Mouse (Mus musculus): ENCODE results near the gene Ankib1. TPM values are rescaled to one million over a fixed set of nuclear protein-coding genes. Genes with fewer than 3 reads are reported as not detected.
"Not testable (repeated sequence)": the region's sequence is repeated elsewhere in the genome, so short reads cannot be mapped to it uniquely, and the experiment has no call there.

Gene Ankib1
- polyA plus RNA-seq, 1 experiment = 17.9 TPM

GRCm38 (mm10) chr5:3787548-3787947 is 15.2 kb downstream of the Ankib1 start:
- H3K9ac ChIP-seq (ENCODE audit: low read depth, poor library complexity, severe bottlenecking) = no peak overlapping the region
- H3K4me1 ChIP-seq (ENCODE audit: control insufficient read depth, insufficient read depth, low read length) = no peaks in the 10 kb centered on the region
- H3K27ac ChIP-seq (ENCODE audit: insufficient read depth, low read length) = no peak overlapping the region
- no peaks in the 10 kb centered on the region for H3K9me3 ChIP-seq (replicated peaks; ENCODE audit: control insufficient read depth, insufficient read depth, low read length, poor library complexity, severe bottlenecking)
- no peak overlapping the region for H3K4me3 ChIP-seq (ENCODE audit: low read depth, low read length)
- H3K36me3 ChIP-seq (ENCODE audit: control insufficient read depth, insufficient read depth, low read length, poor library complexity, severe bottlenecking) = no peaks in the 10 kb centered on the region
- no peak for TF ChIP-seq CTCF (IDR thresholded peaks at IDR 0.05; ENCODE audit: low read depth, low read length)
- TF ChIP-seq EP300 (IDR thresholded peaks at IDR 0.05; ENCODE audit: insufficient read depth, low read depth, low read length) = no peak
- no peak for TF ChIP-seq POLR2A (IDR thresholded peaks at IDR 0.05; ENCODE audit: insufficient read depth, low read length)
- no peaks in the 10 kb centered on the region for H3K27me3 ChIP-seq (ENCODE audit: control insufficient read depth, insufficient read depth, low read length, poor library complexity, severe bottlenecking)

- no peaks in the 10 kb centered on the region for H3K27me3 ChIP-seq (ENCODE audit: control insufficient read depth, insufficient read depth, low read length, poor library complexity, severe bottlenecking)
- no peak overlapping the region for H3K27ac ChIP-seq (ENCODE audit: insufficient read depth, low read length)
- H3K9me3 ChIP-seq (replicated peaks; ENCODE audit: control insufficient read depth, insufficient read depth, low read length, poor library complexity, severe bottlenecking) = no peaks in the 10 kb centered on the region
- TF ChIP-seq EP300 (IDR thresholded peaks at IDR 0.05; ENCODE audit: insufficient read depth, low read depth, low read length) = no peak
- TF ChIP-seq CTCF (IDR thresholded peaks at IDR 0.05; ENCODE audit: low read depth, low read length) = no peak
- TF ChIP-seq POLR2A (IDR thresholded peaks at IDR 0.05; ENCODE audit: insufficient read depth, low read length) = no peak
- no peaks in the 10 kb centered on the region for H3K4me1 ChIP-seq (ENCODE audit: control insufficient read depth, insufficient read depth, low read length)
- H3K36me3 ChIP-seq (ENCODE audit: control insufficient read depth, insufficient read depth, low read length, poor library complexity, severe bottlenecking) = no peaks in the 10 kb centered on the region
- H3K9ac ChIP-seq (ENCODE audit: low read depth, poor library complexity, severe bottlenecking) = no peak overlapping the region
- no peak overlapping the region for H3K4me3 ChIP-seq (ENCODE audit: low read depth, low read length)
Measured at GRCm38 (mm10) chr5:3784751-3785496, 17.8 kb downstream of the Ankib1 start.

- Histone ChIP-seq H3K27me3 (ENCODE audit: control insufficient read depth, insufficient read depth, low read length, poor library complexity, severe bottlenecking) (no peaks in the 10 kb centered on the region), H3K4me3 (ENCODE audit: low read depth, low read length) (no peak overlapping the region), H3K9ac (ENCODE audit: low read depth, poor library complexity, severe bottlenecking) (no peak overlapping the region), H3K36me3 (ENCODE audit: control insufficient read depth, insufficient read depth, low read length, poor library complexity, severe bottlenecking) (no peaks in the 10 kb centered on the region), H3K9me3 (replicated peaks; ENCODE audit: control insufficient read depth, insufficient read depth, low read length, poor library complexity, severe bottlenecking) (no peaks in the 10 kb centered on the region), H3K4me1 (ENCODE audit: control insufficient read depth, insufficient read depth, low read length) (no peaks in the 10 kb centered on the region), H3K27ac (ENCODE audit: insufficient read depth, low read length) (no peak overlapping the region)
- TF ChIP-seq CTCF (IDR thresholded peaks at IDR 0.05; ENCODE audit: low read depth, low read length) (no peak), EP300 (IDR thresholded peaks at IDR 0.05; ENCODE audit: insufficient read depth, low read depth, low read length) (no peak), POLR2A (IDR thresholded peaks at IDR 0.05; ENCODE audit: insufficient read depth, low read length) (no peak)
Measured at GRCm38 (mm10) chr5:3783947-3784681, 18.6 kb downstream of the Ankib1 start.

GRCm38 (mm10) chr5:3782670-3783069 is 20.1 kb downstream of the Ankib1 start:
- Histone ChIP-seq H3K9ac (ENCODE audit: low read depth, poor library complexity, severe bottlenecking) (no peak overlapping the region), H3K36me3 (ENCODE audit: control insufficient read depth, insufficient read depth, low read length, poor library complexity, severe bottlenecking) (no peaks in the 10 kb centered on the region), H3K4me3 (ENCODE audit: low read depth, low read length) (no peak overlapping the region), H3K27me3 (ENCODE audit: control insufficient read depth, insufficient read depth, low read length, poor library complexity, severe bottlenecking) (no peaks in the 10 kb centered on the region), H3K9me3 (replicated peaks; ENCODE audit: control insufficient read depth, insufficient read depth, low read length, poor library complexity, severe bottlenecking) (no peaks in the 10 kb centered on the region), H3K27ac (ENCODE audit: insufficient read depth, low read length) (no peak overlapping the region), H3K4me1 (ENCODE audit: control insufficient read depth, insufficient read depth, low read length) (no peaks in the 10 kb centered on the region)
- TF ChIP-seq CTCF (IDR thresholded peaks at IDR 0.05; ENCODE audit: low read depth, low read length) (peak; percentile 49), EP300 (IDR thresholded peaks at IDR 0.05; ENCODE audit: insufficient read depth, low read depth, low read length) (no peak), POLR2A (IDR thresholded peaks at IDR 0.05; ENCODE audit: insufficient read depth, low read length) (no peak)

GRCm38 (mm10) chr5:3772017-3772416 is 30.7 kb downstream of the Ankib1 start:
- no peak for TF ChIP-seq POLR2A (IDR thresholded peaks at IDR 0.05; ENCODE audit: insufficient read depth, low read length)
- no peak for TF ChIP-seq EP300 (IDR thresholded peaks at IDR 0.05; ENCODE audit: insufficient read depth, low read depth, low read length)
- no peak for TF ChIP-seq CTCF (IDR thresholded peaks at IDR 0.05; ENCODE audit: low read depth, low read length)
- H3K36me3 ChIP-seq (ENCODE audit: control insufficient read depth, insufficient read depth, low read length, poor library complexity, severe bottlenecking) = no peaks in the 10 kb centered on the region
- H3K9ac ChIP-seq (ENCODE audit: low read depth, poor library complexity, severe bottlenecking) = no peak overlapping the region
- peaks cover 2% of the 10 kb centered on the region for H3K4me1 ChIP-seq (ENCODE audit: control insufficient read depth, insufficient read depth, low read length)
- H3K9me3 ChIP-seq (replicated peaks; ENCODE audit: control insufficient read depth, insufficient read depth, low read length, poor library complexity, severe bottlenecking) = no peaks in the 10 kb centered on the region
- no peak overlapping the region for H3K27ac ChIP-seq (ENCODE audit: insufficient read depth, low read length)
- no peak overlapping the region for H3K4me3 ChIP-seq (ENCODE audit: low read depth, low read length)
- H3K27me3 ChIP-seq (ENCODE audit: control insufficient read depth, insufficient read depth, low read length, poor library complexity, severe bottlenecking) = no peaks in the 10 kb centered on the region

GRCm38 (mm10) chr5:3771512-3771911 is 31.2 kb downstream of the Ankib1 start:
- TF ChIP-seq EP300 (IDR thresholded peaks at IDR 0.05; ENCODE audit: insufficient read depth, low read depth, low read length) (no peak), CTCF (IDR thresholded peaks at IDR 0.05; ENCODE audit: low read depth, low read length) (no peak)
- Histone ChIP-seq H3K27me3 (ENCODE audit: control insufficient read depth, insufficient read depth, low read length, poor library complexity, severe bottlenecking) (no peaks in the 10 kb centered on the region), H3K4me3 (ENCODE audit: low read depth, low read length) (no peak overlapping the region)

GRCm38 (mm10) chr5:3750536-3750935 is 52.2 kb downstream of the Ankib1 start:
- H3K4me1 ChIP-seq (ENCODE audit: control insufficient read depth, insufficient read depth, low read length); H3K27ac ChIP-seq (ENCODE audit: insufficient read depth, low read length); H3K9ac ChIP-seq (ENCODE audit: low read depth, poor library complexity, severe bottlenecking); H3K36me3 ChIP-seq (ENCODE audit: control insufficient read depth, insufficient read depth, low read length, poor library complexity, severe bottlenecking); H3K4me3 ChIP-seq (ENCODE audit: low read depth, low read length); H3K9me3 ChIP-seq (replicated peaks; ENCODE audit: control insufficient read depth, insufficient read depth, low read length, poor library complexity, severe bottlenecking); H3K27me3 ChIP-seq (ENCODE audit: control insufficient read depth, insufficient read depth, low read length, poor library complexity, severe bottlenecking): not testable (repeated sequence)

More at GRCm38 (mm10) chr5:3771512-3771911, 31.2 kb downstream of the Ankib1 start:
- Histone ChIP-seq H3K9ac (ENCODE audit: low read depth, poor library complexity, severe bottlenecking) (no peak overlapping the region), H3K9me3 (replicated peaks; ENCODE audit: control insufficient read depth, insufficient read depth, low read length, poor library complexity, severe bottlenecking) (no peaks in the 10 kb centered on the region), H3K27ac (ENCODE audit: insufficient read depth, low read length) (no peak overlapping the region), H3K4me1 (ENCODE audit: control insufficient read depth, insufficient read depth, low read length) (peaks cover 2% of the 10 kb centered on the region), H3K36me3 (ENCODE audit: control insufficient read depth, insufficient read depth, low read length, poor library complexity, severe bottlenecking) (no peaks in the 10 kb centered on the region)

- not testable (repeated sequence) for H3K36me3 ChIP-seq (ENCODE audit: control insufficient read depth, insufficient read depth, low read length, poor library complexity, severe bottlenecking); H3K27me3 ChIP-seq (ENCODE audit: control insufficient read depth, insufficient read depth, low read length, poor library complexity, severe bottlenecking); H3K9me3 ChIP-seq (replicated peaks; ENCODE audit: control insufficient read depth, insufficient read depth, low read length, poor library complexity, severe bottlenecking); H3K4me1 ChIP-seq (ENCODE audit: control insufficient read depth, insufficient read depth, low read length); H3K9ac ChIP-seq (ENCODE audit: low read depth, poor library complexity, severe bottlenecking); H3K27ac ChIP-seq (ENCODE audit: insufficient read depth, low read length); H3K4me3 ChIP-seq (ENCODE audit: low read depth, low read length)
Measured at GRCm38 (mm10) chr5:3732846-3733245, 69.9 kb downstream of the Ankib1 start.
